Mouse (Mus musculus): ENCODE results near the gene Rasl11a. TPM values are rescaled to one million over a fixed set of nuclear protein-coding genes. Genes with fewer than 3 reads are reported as not detected.
"Not testable (repeated sequence)": the region's sequence is repeated elsewhere in the genome, so short reads cannot be mapped to it uniquely, and the experiment has no call there.

Rasl11a gene
- total and polyA plus RNA-seq, 3 experiments: 0.25 to 0.42 TPM; not detected in 1

DNA sequence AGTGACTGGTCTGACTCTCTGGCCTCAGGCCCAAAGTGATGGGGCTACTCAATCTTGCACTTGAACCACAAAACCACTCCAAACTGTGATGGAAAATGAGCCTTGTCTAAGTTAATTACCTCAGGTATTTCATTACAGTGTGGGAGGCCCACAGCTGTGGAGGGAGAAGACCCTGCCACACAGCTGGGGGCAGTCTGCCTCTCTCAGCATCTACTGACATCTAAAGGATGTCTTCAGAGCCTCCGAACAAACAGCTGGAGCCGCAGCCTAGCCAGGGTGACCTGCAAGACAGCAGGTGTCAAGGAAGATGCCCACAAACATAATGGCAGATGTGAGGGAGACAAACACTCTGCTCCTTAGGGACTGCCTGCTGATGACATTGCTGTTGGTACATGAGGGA, 31.2 kb downstream of the Rasl11a start:
- dilution Hi-C loops (cut with MboI; ENCODE audit: extremely low pct_ligation_motif_present, extremely low pct_unique_long_range_greater_than_20kb, low sequenced_read_pairs): no loop called here

DNA sequence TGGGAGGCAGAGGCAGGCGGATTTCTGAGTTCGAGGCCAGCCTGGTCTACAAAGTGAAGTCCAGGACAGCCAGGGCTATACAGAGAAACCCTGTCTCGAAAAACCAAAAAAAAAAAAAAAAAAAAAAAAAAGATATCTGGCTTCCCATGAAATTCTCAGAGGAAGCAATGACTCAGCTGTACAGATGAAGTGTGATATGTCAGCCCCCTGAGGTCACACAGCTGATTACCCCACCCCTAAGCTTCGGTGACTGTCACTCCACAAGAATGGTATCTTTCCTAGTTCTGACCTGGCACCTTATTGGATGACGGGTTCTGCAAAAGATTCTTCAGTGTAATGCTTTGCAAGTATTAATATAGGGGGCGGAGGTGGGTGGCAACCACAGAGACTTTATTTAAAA, 33.0 kb downstream of the Rasl11a start:
- in situ Hi-C loops (cut with MboI; ENCODE audit: low pct_ligation_motif_present, low pct_unique_long_range_greater_than_20kb, low sequenced_read_pairs); H3K4me1 ChIP-seq (ENCODE audit: control insufficient read depth in 1 of 2, insufficient read depth in 2 of 2); H3K79me2 ChIP-seq (replicated peaks; ENCODE audit: control insufficient read depth, extremely low read depth, insufficient read depth, poor library complexity, severe bottlenecking); H3K36me3 ChIP-seq (replicated peaks in 1 of 2; ENCODE audit: control insufficient read depth in 1 of 2, insufficient read depth in 1 of 2, low read length in 1 of 2); H3K4me2 ChIP-seq (ENCODE audit: insufficient read depth, low read depth, poor library complexity, severe bottlenecking); H3K27me3 ChIP-seq (replicated peaks); H3K27ac ChIP-seq (ENCODE audit: insufficient read depth, low read depth); H3K4me3 ChIP-seq (replicated peaks in 1 of 3; ENCODE audit: low read depth in 2 of 3, low read length in 2 of 3, poor library complexity in 1 of 3); DNase-seq (ENCODE audit: extremely low read depth); H3K9me3 ChIP-seq (replicated peaks; ENCODE audit: low read length); H3K9ac ChIP-seq (ENCODE audit: insufficient read depth, low read depth); dilution Hi-C loops (cut with MboI; ENCODE audit: extremely low pct_ligation_motif_present, extremely low pct_unique_long_range_greater_than_20kb, low sequenced_read_pairs): not testable (repeated sequence)

More for the DNA sequence above, 31.2 kb downstream of the Rasl11a start:
- Histone ChIP-seq H3K4me1 (ENCODE audit: control insufficient read depth in 1 of 2, insufficient read depth in 2 of 2) (no peaks in the 10 kb centered on the region), H3K4me2 (ENCODE audit: insufficient read depth, low read depth, poor library complexity, severe bottlenecking) (no peak overlapping the region), H3K27me3 (replicated peaks) (no peaks in the 10 kb centered on the region), H3K79me2 (replicated peaks; ENCODE audit: control insufficient read depth, extremely low read depth, insufficient read depth, poor library complexity, severe bottlenecking) (no peaks in the 10 kb centered on the region), H3K36me3 (replicated peaks in 1 of 2; ENCODE audit: control insufficient read depth in 1 of 2, insufficient read depth in 1 of 2, low read length in 1 of 2) (no peaks in the 10 kb centered on the region), H3K9me3 (replicated peaks; ENCODE audit: low read length) (peaks cover 9% of the 10 kb centered on the region), H3K4me3 (replicated peaks in 1 of 3; ENCODE audit: low read depth in 2 of 3, low read length in 2 of 3, poor library complexity in 1 of 3) (no peak overlapping the region), H3K27ac (ENCODE audit: insufficient read depth, low read depth) (no peak overlapping the region), H3K9ac (ENCODE audit: insufficient read depth, low read depth) (no peak overlapping the region)
- no peak for DNase-seq (ENCODE audit: extremely low read depth)
- no peak for TF ChIP-seq IRF4 (IDR thresholded peaks at IDR 0.05; ENCODE audit: low read depth, low read length)
- TF ChIP-seq MAX (IDR thresholded peaks at IDR 0.05; ENCODE audit: low read length): no peak
- TF ChIP-seq SMC3 (IDR thresholded peaks at IDR 0.05; ENCODE audit: low read depth, low read length): no peak
- TF ChIP-seq ELF1 (IDR thresholded peaks at IDR 0.05; ENCODE audit: low read depth, low read length): no peak
- in situ Hi-C loops (cut with MboI; ENCODE audit: low pct_ligation_motif_present, low pct_unique_long_range_greater_than_20kb, low sequenced_read_pairs): no loop called here

DNA sequence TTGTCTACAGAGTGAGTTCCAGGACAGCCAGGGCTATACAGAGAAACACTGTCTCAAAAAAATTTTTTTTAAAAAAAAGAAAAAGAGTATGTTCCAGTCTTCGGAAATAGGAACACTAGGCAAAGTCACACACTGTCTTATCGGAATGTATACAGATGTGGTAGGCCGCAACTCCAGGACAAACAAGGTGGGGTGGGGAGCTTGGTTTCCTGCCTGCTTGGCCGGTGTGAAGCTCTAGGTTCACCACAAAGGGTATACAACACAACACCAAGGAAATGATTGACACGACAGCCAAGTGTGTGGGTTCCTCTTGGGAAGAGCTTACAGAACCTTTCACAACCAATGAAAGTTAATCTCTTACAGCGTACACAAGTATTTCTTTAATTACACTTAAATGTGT, 37.4 kb downstream of the Rasl11a start:
- H3K4me2 ChIP-seq (ENCODE audit: insufficient read depth, low read depth, poor library complexity, severe bottlenecking): no peak overlapping the region
- no peaks in the 10 kb centered on the region for H3K79me2 ChIP-seq (replicated peaks; ENCODE audit: control insufficient read depth, extremely low read depth, insufficient read depth, poor library complexity, severe bottlenecking)
- in situ Hi-C loops (cut with MboI; ENCODE audit: low pct_ligation_motif_present, low pct_unique_long_range_greater_than_20kb, low sequenced_read_pairs) (no loop called here), dilution Hi-C loops (cut with MboI; ENCODE audit: extremely low pct_ligation_motif_present, extremely low pct_unique_long_range_greater_than_20kb, low sequenced_read_pairs) (no loop called here)
- no peaks in the 10 kb centered on the region for H3K36me3 ChIP-seq (replicated peaks in 1 of 2; ENCODE audit: control insufficient read depth in 1 of 2, insufficient read depth in 1 of 2, low read length in 1 of 2)
- DNase-seq (ENCODE audit: extremely low read depth): no peak
- H3K4me1 ChIP-seq (ENCODE audit: control insufficient read depth in 1 of 2, insufficient read depth in 2 of 2): no peaks in the 10 kb centered on the region
- no peak overlapping the region for H3K9ac ChIP-seq (ENCODE audit: insufficient read depth, low read depth)
- H3K27ac ChIP-seq (ENCODE audit: insufficient read depth, low read depth): no peak overlapping the region
- H3K9me3 ChIP-seq (replicated peaks; ENCODE audit: low read length): no peaks in the 10 kb centered on the region
- no peaks in the 10 kb centered on the region for H3K27me3 ChIP-seq (replicated peaks)
- TF ChIP-seq POLR2AphosphoS2 (IDR thresholded peaks at IDR 0.05; ENCODE audit: low read depth, low read length) (no peak), CHD1 (IDR thresholded peaks at IDR 0.05; ENCODE audit: low read depth, low read length) (no peak), GABPA (IDR thresholded peaks at IDR 0.05; ENCODE audit: insufficient replicate concordance, low read depth, low read length) (no peak), NELFE (IDR thresholded peaks at IDR 0.05; ENCODE audit: low read depth, low read length) (no peak), ETS1 (conservative IDR thresholded peaks at IDR 0.05; ENCODE audit: low read depth, low read length) (no peak), MYC (IDR thresholded peaks at IDR 0.05; ENCODE audit: low read depth, low read length) (no peak), SMC3 (IDR thresholded peaks at IDR 0.05; ENCODE audit: low read depth, low read length) (no peak), ZMIZ1 (IDR thresholded peaks at IDR 0.05; ENCODE audit: low read depth, low read length) (no peak), SIN3A (IDR thresholded peaks at IDR 0.05; ENCODE audit: low read length) (no peak), MAZ (IDR thresholded peaks at IDR 0.05; ENCODE audit: low read depth, low read length) (no peak), TCF12 (IDR thresholded peaks at IDR 0.05; ENCODE audit: low read depth, low read length) (no peak), CHD2 (IDR thresholded peaks at IDR 0.05; ENCODE audit: low read length) (no peak), UBTF (IDR thresholded peaks at IDR 0.05; ENCODE audit: low read depth, low read length) (no peak), HCFC1 (IDR thresholded peaks at IDR 0.05; ENCODE audit: low read depth, low read length) (no peak), TBP (conservative IDR thresholded peaks at IDR 0.05; ENCODE audit: low read depth, low read length) (no peak), PAX5 (IDR thresholded peaks at IDR 0.05; ENCODE audit: low read length) (no peak), EP300 (IDR thresholded peaks at IDR 0.05; ENCODE audit: low read length) (no peak), MAFK (IDR thresholded peaks at IDR 0.05; ENCODE audit: insufficient replicate concordance, low read length) (no peak), MEF2A (IDR thresholded peaks at IDR 0.05; ENCODE audit: borderline replicate concordance, low read depth, low read length) (no peak), USF2 (conservative IDR thresholded peaks at IDR 0.05; ENCODE audit: low read depth, low read length) (no peak)
- no peak overlapping the region for H3K4me3 ChIP-seq (replicated peaks in 1 of 3; ENCODE audit: low read depth in 2 of 3, low read length in 2 of 3, poor library complexity in 1 of 3)

All from CH12.LX (cell line).